Mouse (Mus musculus): ENCODE results near the gene Olfr282.

The Olfr282 gene

DNA sequence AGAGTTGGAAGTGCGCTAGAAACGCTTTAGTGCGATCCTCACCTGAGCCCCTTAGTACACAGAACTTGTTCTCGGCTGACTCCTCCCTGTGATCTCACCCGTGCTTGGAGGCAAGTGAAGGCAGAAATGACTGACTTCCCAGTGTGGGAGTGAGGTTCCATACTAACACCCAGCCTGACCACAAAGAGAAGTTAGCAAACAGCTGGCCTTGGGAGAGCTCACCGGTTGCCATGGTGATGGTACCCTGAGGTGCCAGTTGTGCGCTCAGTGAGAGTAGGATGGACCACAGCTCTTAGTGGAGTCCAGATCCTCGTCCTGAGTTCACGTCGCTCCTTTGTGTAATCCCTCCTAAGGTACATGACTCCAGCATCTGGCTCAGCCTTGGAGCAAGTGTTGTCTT is 43.9 kb downstream of the Olfr282 start:
- no peak for DNase-seq (ENCODE audit: low spot score in 2 of 2)

DNA sequence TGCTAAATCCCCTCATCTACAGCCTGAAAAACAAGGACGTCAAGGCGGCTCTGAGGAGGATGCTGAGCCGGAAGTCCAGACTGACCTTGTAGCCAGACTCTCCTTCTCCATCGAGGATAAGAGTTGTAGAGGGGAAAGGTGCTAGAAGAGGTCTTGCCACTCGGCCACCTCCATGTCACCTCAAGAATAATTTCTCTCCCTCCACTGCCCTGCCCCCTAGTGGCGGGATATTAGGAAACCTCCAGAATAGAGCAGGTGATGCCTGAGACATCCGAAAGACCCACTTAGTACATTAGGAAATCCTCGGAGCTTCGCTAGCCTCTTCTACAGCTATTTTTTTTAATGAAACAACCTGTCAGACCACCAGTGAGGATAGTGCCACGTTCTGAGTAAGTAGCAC is 44.4 kb downstream of the Olfr282 start:
- DNase-seq (ENCODE audit: low spot score in 2 of 2) = peak in 1 of 2 experiments; percentile 52

DNA sequence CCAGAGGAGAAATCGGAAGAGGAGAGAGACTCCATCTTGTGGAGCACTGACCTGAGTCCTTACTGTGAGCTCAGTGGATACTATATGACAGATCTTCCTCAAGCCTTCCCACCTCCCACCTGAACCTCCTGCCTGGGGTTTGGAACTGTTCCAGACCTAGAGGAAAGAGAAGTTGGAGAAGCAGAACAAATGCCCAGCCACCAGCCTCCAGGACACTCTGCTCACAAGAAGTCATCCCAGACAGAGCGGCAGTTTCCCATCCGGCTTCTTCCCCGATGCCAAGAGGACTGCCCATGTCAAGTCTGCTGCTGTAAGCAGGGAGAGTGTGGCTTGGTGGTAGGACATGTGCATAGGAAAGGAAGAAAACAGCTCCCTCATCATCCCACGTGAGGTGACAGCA is 45.3 kb downstream of the Olfr282 start:
- DNase-seq (ENCODE audit: low spot score in 2 of 2) = no peak

DNA sequence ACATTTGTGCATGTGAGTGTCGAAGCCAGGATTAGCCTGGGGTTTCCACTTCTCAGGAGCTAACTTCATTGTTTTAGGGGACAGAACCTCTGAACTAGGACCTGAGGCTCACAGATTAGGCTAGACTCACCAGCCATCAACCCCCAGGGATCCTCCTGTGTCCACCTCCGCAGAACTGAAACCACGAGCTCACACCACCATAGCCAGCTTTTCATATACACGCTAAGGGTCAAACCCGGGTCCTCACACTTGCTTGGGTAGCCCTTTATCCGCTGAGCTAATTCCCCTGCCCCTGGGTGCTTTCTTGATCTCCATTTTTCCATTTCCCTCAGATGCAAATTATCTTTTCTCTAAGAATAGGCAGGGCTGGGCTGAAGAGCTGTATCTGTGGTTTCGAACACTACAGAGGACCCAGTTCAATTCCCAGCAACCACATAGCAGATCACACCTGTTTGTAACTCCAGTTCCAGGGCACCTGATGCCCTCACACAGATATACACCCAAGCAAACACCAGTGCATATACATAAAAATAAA is 48.6 kb downstream of the Olfr282 start:
- DNase-seq (ENCODE audit: low spot score in 2 of 2) = no peak

GRCm38 (mm10) chr15:98482701-98483100 is 51.7 kb downstream of the Olfr282 start, which contains the start of gene Lalba:
TSS of gene Lalba (minus strand) at chr15:98482721.
- DNase-seq (ENCODE audit: low spot score in 2 of 2) = no peak

DNA sequence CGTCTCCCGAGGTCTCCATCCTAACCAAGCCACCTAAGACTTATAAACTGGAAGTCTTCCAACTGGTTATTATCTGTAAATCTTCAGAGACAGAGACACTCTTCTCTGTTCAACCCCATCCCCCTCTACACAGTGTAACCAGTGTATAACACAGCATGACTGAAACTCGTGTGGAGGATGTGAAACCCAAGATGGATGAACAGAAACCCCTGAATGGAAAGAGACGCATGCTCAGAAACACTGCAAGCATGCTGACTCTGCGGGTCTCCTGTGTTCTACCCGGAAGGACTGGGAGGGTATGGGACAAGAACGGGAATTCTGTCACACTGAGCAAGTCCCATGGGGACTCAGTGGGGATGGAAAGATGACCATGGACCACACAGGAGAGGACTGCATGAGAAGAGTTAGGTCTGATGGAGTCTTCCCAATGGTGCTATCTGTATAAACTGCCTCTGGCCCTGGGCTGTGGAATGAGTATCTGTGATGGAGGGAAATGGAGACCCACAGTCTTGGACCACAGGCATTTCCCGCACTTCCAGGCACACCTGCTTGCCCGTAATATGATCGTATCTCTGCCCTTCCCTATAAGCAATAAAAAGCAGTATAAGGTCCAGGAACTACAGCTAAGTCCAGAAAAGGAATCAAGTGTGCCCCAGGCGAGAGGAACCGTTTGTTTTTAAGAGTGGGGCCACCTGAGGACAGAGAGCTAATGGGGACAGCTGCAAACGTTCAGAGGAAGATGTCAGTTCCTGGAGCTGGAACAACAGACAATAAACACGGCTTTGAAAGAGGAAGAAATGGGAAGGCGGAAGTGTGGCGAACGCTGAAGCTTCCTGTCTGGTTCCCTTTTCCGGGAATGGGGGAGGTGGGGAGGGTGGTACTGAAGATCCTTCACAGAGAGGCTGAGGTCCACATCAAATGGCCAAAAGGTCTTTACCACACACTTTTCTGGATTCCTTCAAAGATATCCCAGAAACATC is 53.2 kb downstream of the Olfr282 start:
- DNase-seq (ENCODE audit: low spot score in 2 of 2) = no peak

GRCm38 (mm10) chr15:98486433-98487021 is 55.5 kb downstream of the Olfr282 start:
- no peak for DNase-seq (ENCODE audit: low spot score in 2 of 2)
